Mouse (Mus musculus) erythroblast, embryonic 14.5 days (primary cell): ENCODE results near the gene Ing1.

ENCODE experiments used
- GATA1 ChIP-seq: IDR thresholded peaks from 2 replicates; pipeline ENCODE4 v1.6.1; 2012; ENCODE audit warnings: low read length, inconsistent platforms, mixed read lengths
- TAL1 ChIP-seq: IDR thresholded peaks from 3 replicates; pipeline ENCODE4 v1.6.1; 2012; ENCODE audit warnings: low read length, inconsistent platforms, mixed read lengths

DNA sequence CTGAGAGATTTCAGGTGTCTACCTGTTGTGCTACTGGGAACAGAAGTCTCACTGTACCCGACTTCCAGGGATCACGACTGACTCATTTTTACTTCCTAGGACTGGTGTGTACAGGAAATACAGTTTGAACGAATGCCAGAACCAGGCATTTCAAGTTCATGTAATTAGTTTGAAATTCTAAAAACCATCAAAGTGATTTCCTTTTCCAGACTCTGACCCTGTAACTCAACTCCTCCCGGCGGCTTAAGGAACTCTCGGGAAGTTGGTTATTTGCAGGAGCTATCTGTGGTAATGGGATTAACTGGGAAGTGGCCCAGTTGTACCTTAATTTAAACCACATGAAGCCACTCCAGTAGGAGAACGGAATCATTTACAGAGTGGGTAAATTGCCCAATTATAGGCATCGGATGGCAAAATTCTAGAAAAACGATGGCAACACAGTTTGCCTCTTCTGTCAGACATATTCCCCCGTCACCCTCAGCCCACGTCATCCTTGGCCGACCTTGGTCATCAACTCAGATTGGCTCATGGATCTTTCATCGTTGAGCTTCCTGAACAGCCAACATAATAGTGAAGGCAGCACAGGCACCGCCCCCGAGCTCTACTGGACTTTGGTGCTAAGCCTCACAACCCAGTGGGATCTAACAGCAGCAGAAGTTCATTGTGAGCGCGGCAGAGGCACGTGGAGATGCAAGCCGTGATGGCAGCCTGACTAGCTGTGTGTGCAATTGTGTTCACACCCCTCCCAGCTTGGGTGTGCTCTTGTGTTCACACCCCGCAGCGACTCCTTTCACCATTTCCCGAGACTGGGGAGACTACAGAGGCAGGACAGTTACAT is 14.1 kb downstream of the Ing1 start:
- TF ChIP-seq TAL1, result no peak
- no peak for TF ChIP-seq GATA1
